Mouse (Mus musculus) CH12.LX (cell line): ENCODE data around the gene Srrm1.

Experiments
- BHLHE40 ChIP-seq: IDR thresholded peaks from 2 replicates; pipeline ENCODE4 v1.6.1; 2011; ENCODE audit warnings: mild to moderate bottlenecking, low read depth, low read length, improper control_type of control experiment
- ETS1 ChIP-seq: conservative IDR thresholded peaks from 2 replicates; pipeline ENCODE4 v1.6.1; 2012; ENCODE audit warnings: low read depth, mild to moderate bottlenecking, inconsistent platforms, low read length, improper control_type of control experiment, moderate library complexity
- MAFK ChIP-seq: IDR thresholded peaks from 2 replicates; pipeline ENCODE4 v1.6.1; 2011; ENCODE audit warnings: low read length, improper control_type of control experiment; ENCODE audit not compliant: insufficient replicate concordance
- MEF2A ChIP-seq: IDR thresholded peaks from 2 replicates; pipeline ENCODE4 v1.6.1; 2014; ENCODE audit warnings: low read depth, mild to moderate bottlenecking, inconsistent platforms, low read length, improper control_type of control experiment, borderline replicate concordance
- SMC3 ChIP-seq: IDR thresholded peaks from 2 replicates; pipeline ENCODE4 v1.6.1; 2011; ENCODE audit warnings: low read depth, low read length, improper control_type of control experiment

DNA sequence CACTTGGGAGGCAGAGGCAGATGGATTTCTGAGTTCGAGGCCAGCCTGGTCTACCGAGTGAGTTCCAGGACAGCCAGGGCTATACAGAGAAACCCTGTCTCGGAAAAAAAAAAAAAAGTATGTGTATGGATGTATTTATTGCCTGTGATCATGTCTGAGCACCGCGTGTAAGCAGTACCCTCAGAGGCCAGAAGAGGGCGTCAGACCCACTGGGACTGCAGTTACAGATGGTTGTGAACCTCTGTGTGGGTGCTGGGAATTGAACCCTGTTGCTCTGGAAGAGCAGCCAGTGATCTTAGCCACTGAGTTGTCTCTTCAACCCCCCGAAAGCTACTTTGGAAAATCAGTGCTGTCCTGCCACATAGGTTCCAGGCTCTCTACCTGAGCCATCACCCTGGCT lies 69.2 kb downstream of the Srrm1 start:
- TF ChIP-seq ETS1 (no peak), BHLHE40 (no peak), SMC3 (no peak), MAFK (no peak), MEF2A (no peak)
